Mouse (Mus musculus): Measurements from ENCODE around the gene Eps8. TPM values are rescaled to one million over a fixed set of nuclear protein-coding genes. Genes with fewer than 3 reads are reported as not detected.

The Eps8 gene
- 12.6 and 14.2 TPM in 2 replicates for polyA plus RNA-seq (2015; fragmentation: Nextera tagmentation; extraction: Ambion mirVana)

DNA sequence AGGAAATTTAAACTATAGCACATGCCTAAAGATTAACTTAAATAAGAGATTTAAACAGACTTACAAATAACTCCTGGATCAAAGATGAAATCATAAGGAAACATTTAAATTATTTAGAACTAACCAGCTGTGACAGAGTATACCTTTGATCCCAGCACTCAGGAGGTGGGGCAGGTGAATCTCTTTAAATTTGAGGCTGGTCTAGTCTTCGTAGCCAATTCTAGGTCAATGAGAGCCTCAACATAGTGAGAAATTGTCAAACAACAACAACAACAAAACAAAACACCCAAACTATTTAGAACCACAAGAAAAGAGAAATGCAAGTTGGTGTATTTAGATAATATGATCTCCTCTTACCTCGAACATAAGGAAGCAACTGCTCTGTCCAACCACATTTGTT, at the start of gene Eps8:
TSS of gene Eps8 (minus strand) at position 101 of the 400 bp plus-strand sequence.
- Histone ChIP-seq H3K27ac (replicated peaks) (no peak within 1 kb of the TSS), H3K4me2 (replicated peaks) (no peak within 1 kb of the TSS), H3K27me3 (no peaks in the 10 kb centered on the region), H3K9ac (replicated peaks) (no peak within 1 kb of the TSS), H3K36me3 (no peaks in the 10 kb centered on the region), H3K9me3 (no peaks in the 10 kb centered on the region), H3K4me3 (no peak within 1 kb of the TSS), H3K4me1 (no peaks in the 10 kb centered on the region)
- ATAC-seq (replicated peaks), result no peak
- 92% methylated on average over 2 of the region's 2 CpGs for WGBS

DNA sequence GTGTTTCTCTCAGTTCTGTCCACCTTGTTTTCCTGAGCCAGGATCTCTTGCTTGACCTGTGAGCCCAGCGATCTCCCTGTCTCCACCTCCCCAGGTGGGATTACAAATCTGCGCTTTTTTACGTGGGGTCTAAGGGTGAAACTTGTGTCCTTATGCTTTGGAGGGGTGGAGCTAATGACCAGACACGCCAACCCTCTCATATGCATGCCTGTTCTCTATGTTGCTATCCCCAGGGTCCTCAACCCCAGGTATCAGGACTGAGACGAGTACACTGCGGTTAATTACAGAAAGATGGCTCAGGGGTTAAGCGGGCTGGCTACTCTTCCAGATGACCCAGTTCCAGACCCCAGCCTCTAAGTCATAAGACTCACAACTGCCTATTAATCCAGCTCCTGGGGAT, 48.8 kb upstream of the Eps8 start:
- Histone ChIP-seq H3K4me3 (no peak overlapping the region), H3K27me3 (no peaks in the 10 kb centered on the region), H3K4me2 (replicated peaks) (no peak overlapping the region), H3K36me3 (no peaks in the 10 kb centered on the region), H3K4me1 (peaks cover 9% of the 10 kb centered on the region; the same call in 1 of the 2 replicates), H3K9me3 (no peaks in the 10 kb centered on the region), H3K9ac (replicated peaks) (no peak overlapping the region), H3K27ac (replicated peaks) (no peak overlapping the region)
- ATAC-seq (replicated peaks), result no peak
- 88% methylated on average over 7 of the region's 7 CpGs for WGBS

DNA sequence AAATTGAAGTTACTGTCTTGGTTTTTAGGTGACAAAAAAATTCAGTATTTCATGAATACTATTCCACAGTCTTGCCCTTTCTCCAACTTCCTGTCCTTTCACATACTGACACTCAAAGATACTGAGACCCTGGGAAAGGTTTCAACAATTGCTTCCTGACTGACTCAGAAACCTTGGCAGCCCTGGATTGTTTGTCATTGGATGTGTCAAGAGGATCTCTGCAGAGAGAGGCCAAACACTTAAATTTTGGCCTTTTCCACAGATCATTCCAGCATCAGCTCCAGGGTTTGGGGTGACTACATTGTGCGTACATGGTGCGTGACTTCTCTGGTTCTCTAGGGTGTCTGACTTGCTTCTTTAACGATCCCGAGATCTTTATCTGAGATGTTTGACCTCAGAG, 48.2 kb upstream of the Eps8 start:
- ATAC-seq (replicated peaks), result no peak
- H3K27me3 ChIP-seq, result no peaks in the 10 kb centered on the region
- no peak overlapping the region for H3K4me2 ChIP-seq (replicated peaks)
- H3K36me3 ChIP-seq, result no peaks in the 10 kb centered on the region
- H3K4me1 ChIP-seq, result peaks cover 9% of the 10 kb centered on the region; the same call in 1 of the 2 replicates
- no peaks in the 10 kb centered on the region for H3K9me3 ChIP-seq
- H3K9ac ChIP-seq (replicated peaks), result no peak overlapping the region
- no peak overlapping the region for H3K27ac ChIP-seq (replicated peaks)
- 88% methylated on average over 4 of the region's 4 CpGs for WGBS
- H3K4me3 ChIP-seq, result no peak overlapping the region

DNA sequence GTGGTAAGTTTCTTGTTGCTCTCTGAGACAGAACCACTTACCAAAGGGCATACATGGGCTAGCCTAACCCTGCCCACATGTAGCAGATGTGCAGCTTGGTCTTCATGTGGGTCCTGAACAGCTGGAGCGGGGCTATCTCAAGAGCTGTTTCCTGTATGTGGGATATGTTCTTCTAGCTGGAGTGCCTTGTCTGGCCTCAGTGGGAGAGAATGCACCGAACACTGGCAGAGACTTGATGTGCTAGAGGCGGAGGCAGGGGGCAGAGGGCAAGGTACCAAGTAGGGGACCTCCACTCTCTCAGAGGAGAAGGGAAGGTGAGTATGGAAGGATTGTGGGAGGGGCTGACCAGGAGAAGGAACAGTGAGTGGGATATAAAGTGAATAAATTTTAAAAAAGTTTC, 47.5 kb upstream of the Eps8 start:
- H3K9ac ChIP-seq (replicated peaks), result no peak overlapping the region
- no peaks in the 10 kb centered on the region for H3K27me3 ChIP-seq
- WGBS, result 90% methylated on average over 3 of the region's 3 CpGs
- no peaks in the 10 kb centered on the region for H3K9me3 ChIP-seq
- no peaks in the 10 kb centered on the region for H3K36me3 ChIP-seq
- no peak overlapping the region for H3K27ac ChIP-seq (replicated peaks)
- no peak overlapping the region for H3K4me3 ChIP-seq
- H3K4me2 ChIP-seq (replicated peaks), result no peak overlapping the region
- peaks cover 9% of the 10 kb centered on the region; the same call in 1 of the 2 replicates for H3K4me1 ChIP-seq
- ATAC-seq (replicated peaks), result no peak

DNA sequence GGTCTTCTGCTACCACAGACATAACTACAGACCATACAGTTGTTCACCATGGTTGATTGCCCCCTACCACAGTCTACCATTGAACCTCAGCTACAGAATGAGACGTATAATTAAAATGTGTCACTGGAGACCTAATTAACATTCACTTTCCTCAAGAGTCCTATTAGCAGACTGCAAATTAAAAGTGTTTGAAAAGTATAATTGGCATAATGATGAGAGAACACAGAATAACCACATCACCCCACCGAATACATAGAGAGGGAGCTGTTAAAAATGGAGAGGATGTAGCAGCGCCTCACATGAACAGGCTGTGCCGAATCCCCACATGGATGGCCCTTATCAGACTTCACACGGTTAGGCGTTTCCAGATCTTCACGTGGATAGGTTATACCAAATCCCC, 44.8 kb upstream of the Eps8 start:
- Histone ChIP-seq H3K27ac (replicated peaks) (no peak overlapping the region; the same call in 1 of the 2 replicates), H3K4me2 (replicated peaks) (no peak overlapping the region), H3K9ac (replicated peaks) (no peak overlapping the region), H3K27me3 (no peaks in the 10 kb centered on the region), H3K4me3 (no peak overlapping the region), H3K4me1 (peaks cover 9% of the 10 kb centered on the region; the same call in 1 of the 2 replicates), H3K9me3 (no peaks in the 10 kb centered on the region), H3K36me3 (no peaks in the 10 kb centered on the region)
- peak; percentile 82 for ATAC-seq (replicated peaks)
- WGBS, result 19% methylated on average over 7 of the region's 7 CpGs

DNA sequence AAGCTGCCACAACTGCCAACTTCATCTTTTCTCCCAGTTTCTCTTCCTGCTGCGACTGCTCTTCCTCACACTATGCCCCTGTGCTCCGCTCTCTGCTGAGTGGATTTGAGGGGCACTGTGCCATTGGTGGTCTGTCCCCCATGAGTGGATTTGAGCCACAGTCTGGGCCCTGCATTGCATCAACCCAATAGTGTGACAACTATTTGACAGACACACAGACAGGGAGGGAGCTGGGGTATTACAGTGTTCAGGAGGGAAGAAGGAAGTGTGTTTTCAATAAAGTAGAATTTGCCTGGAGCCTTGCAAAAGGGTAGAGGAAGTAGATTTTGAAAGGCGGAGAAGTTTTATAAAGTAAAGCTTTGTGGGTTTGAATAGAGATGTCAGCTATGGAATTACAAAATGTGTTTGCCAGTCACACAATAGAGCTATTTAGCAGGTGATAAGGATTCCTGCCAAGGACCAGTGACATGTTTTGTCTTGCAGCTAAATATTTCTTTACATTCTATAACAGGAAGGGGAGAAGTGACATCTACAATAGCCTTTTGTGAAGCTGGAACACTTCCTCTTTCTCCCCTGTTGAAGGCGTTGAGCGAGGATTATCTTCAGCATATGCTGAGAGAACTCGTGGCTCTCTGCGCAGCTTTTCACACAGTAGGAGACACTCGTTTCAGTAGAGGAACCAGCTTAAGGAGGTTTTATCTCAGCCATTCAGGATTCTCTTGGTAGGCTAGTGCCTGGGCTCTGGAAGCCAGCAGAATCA, 41.9 kb upstream of the Eps8 start:
- Histone ChIP-seq H3K27ac (replicated peaks) (no peak overlapping the region), H3K36me3 (no peaks in the 10 kb centered on the region), H3K4me1 (peaks cover 9% of the 10 kb centered on the region; the same call in 1 of the 2 replicates), H3K9me3 (no peaks in the 10 kb centered on the region), H3K4me2 (replicated peaks) (no peak overlapping the region), H3K9ac (replicated peaks) (no peak overlapping the region), H3K27me3 (no peaks in the 10 kb centered on the region), H3K4me3 (no peak overlapping the region)
- no peak for ATAC-seq (replicated peaks)
- WGBS, result 54% methylated on average over 8 of the region's 8 CpGs

DNA sequence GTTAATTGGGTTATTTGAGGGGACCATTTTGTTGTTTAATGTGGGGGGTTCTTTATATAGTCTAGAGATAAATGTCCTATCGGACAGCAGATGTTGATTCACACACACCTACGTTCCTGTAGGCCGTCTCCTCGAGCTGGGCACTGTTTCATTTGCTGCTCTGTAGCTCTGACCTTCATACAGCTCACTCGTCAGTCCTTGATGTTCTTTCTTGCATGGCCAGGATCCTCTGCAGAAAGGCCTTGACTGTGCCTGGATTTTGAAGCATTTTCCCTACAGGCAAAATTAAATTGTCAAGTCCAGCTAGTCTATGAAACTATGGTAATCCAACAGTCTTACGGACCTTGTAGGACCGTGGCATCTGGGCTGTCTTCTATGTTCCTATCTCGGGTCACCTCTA, 40.4 kb upstream of the Eps8 start:
- WGBS, result 94% methylated on average over 8 of the region's 8 CpGs
- peaks cover 9% of the 10 kb centered on the region; the same call in 1 of the 2 replicates for H3K4me1 ChIP-seq
- no peak for ATAC-seq (replicated peaks)
- no peaks in the 10 kb centered on the region for H3K9me3 ChIP-seq
- no peaks in the 10 kb centered on the region for H3K27me3 ChIP-seq
- H3K36me3 ChIP-seq, result no peaks in the 10 kb centered on the region
- no peak overlapping the region for H3K27ac ChIP-seq (replicated peaks)
- H3K9ac ChIP-seq (replicated peaks), result no peak overlapping the region
- no peak overlapping the region for H3K4me3 ChIP-seq
- no peak overlapping the region for H3K4me2 ChIP-seq (replicated peaks)

DNA sequence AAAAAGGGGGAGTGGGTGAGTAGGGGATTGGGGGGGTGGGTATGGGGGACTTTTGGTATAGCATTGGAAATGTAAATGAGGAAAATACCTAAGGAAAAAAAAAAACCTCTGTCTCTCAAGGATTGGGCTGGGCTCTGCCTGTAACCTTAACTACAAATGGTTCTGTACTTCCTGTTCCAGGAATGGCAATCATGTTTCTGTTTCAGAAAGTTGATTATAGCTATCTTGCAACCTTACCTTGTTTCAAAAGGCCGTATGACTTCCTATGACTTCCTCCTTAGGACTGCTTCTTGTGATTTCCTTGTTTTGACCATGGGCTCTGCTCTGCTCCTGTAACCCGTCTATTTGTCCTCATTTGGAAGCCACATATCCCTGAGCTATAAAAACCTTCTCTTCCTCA, 39.6 kb upstream of the Eps8 start:
- no peaks in the 10 kb centered on the region for H3K9me3 ChIP-seq
- no peak overlapping the region for H3K9ac ChIP-seq (replicated peaks)
- H3K27ac ChIP-seq (replicated peaks), result no peak overlapping the region
- H3K4me1 ChIP-seq, result 0 out of 2 replicates have a peak, but pooled peaks cover 5% of the 10 kb centered on the region
- H3K4me3 ChIP-seq, result no peak overlapping the region
- WGBS, result 88% methylated on average over 2 of the region's 2 CpGs
- no peak overlapping the region for H3K4me2 ChIP-seq (replicated peaks)
- H3K27me3 ChIP-seq, result no peaks in the 10 kb centered on the region
- no peak for ATAC-seq (replicated peaks)
- no peaks in the 10 kb centered on the region for H3K36me3 ChIP-seq

DNA sequence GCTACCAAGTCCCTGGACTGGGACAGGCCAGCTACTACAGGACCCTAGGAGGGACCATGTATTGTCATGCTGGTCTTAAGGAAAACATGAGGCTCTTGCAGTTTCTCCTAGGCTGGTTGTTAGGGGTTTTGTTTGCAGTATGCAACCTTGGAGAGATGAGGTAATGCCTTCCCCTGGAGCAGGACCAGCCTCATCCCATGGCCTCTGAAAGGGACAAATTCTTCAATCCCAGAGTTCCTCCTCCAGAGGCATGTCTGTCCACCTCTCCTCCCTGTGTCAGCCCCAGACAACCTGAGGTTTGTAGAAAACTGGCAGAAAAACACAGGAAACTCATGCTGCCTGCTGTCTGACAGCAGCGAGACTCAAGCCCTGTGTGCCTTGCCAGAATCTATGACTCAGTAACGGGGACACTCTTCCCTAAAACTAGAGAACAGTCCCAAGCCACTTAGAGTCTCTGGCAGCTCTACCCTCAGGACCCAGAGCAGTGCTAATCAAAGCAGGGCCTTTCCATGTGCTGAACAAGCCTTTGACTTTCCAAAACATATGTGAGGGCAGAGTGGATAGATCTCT, 36.0 kb upstream of the Eps8 start:
- Histone ChIP-seq H3K4me2 (replicated peaks) (no peak overlapping the region), H3K9me3 (no peaks in the 10 kb centered on the region), H3K9ac (replicated peaks) (no peak overlapping the region), H3K4me3 (no peak overlapping the region), H3K36me3 (no peaks in the 10 kb centered on the region), H3K27me3 (no peaks in the 10 kb centered on the region), H3K27ac (replicated peaks) (no peak overlapping the region), H3K4me1 (no peaks in the 10 kb centered on the region)
- WGBS, result 73% methylated on average over 2 of the region's 2 CpGs
- ATAC-seq (replicated peaks), result no peak

DNA sequence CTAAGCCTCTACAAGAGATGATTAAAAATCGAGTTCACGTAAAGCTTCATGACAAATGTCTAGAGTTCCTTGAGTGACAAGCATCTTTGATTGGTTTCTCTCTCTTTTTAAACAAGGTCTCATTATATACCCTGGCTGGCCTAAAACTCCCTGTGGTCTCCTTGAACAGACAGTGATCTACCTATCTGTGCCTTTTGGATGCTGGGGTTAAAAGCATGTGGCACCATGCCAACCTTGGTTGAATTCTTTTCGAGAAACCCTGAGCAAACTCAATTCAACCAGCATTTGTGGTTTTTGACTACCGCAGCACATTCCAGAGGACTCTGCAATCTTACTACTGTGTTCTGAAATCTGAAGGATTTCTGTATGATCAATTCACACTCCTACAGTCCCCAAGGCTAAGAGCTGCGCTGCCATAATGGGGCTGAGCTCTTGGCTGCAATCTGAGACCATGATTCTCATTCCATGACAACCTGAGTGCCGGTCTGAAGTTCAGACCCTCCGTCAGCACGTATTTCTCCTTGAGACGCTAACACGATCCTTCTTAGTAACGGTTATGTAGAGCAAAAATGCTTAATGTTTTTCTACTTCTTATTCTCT, 33.9 kb upstream of the Eps8 start:
- no peaks in the 10 kb centered on the region for H3K36me3 ChIP-seq
- 77% methylated on average over 11 of the region's 11 CpGs for WGBS
- H3K9me3 ChIP-seq, result no peaks in the 10 kb centered on the region
- H3K4me1 ChIP-seq, result no peaks in the 10 kb centered on the region
- H3K4me2 ChIP-seq (replicated peaks), result no peak overlapping the region
- no peak overlapping the region for H3K27ac ChIP-seq (replicated peaks)
- no peak overlapping the region for H3K4me3 ChIP-seq
- H3K9ac ChIP-seq (replicated peaks), result no peak overlapping the region
- no peak for ATAC-seq (replicated peaks)
- H3K27me3 ChIP-seq, result no peaks in the 10 kb centered on the region

DNA sequence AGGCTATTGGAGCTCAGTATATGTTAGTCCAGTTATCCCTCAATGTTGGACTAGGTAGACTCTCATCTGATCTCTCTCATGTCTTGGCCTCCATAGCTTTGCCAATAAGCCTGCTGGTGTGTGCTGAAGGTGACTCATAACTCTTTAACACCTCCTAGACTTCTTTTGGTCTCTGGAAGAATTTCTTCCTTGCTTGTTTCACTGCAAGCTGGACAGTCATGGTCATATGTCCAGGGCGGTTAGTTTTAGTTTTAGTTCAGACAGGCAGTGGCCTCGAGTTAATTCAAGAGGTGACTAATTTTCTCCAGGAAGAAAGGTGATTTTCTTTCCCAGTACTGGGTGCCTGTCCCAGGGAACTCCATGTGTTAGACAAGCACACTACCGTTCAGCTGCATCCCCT, 33.4 kb upstream of the Eps8 start:
- no peaks in the 10 kb centered on the region for H3K36me3 ChIP-seq
- H3K4me2 ChIP-seq (replicated peaks), result no peak overlapping the region
- H3K27me3 ChIP-seq, result no peaks in the 10 kb centered on the region
- no peak for ATAC-seq (replicated peaks)
- H3K9ac ChIP-seq (replicated peaks), result no peak overlapping the region
- H3K9me3 ChIP-seq, result no peaks in the 10 kb centered on the region
- no peak overlapping the region for H3K27ac ChIP-seq (replicated peaks)
- H3K4me1 ChIP-seq, result no peaks in the 10 kb centered on the region
- WGBS, result 89% methylated on average over 3 of the region's 3 CpGs
- no peak overlapping the region for H3K4me3 ChIP-seq

DNA sequence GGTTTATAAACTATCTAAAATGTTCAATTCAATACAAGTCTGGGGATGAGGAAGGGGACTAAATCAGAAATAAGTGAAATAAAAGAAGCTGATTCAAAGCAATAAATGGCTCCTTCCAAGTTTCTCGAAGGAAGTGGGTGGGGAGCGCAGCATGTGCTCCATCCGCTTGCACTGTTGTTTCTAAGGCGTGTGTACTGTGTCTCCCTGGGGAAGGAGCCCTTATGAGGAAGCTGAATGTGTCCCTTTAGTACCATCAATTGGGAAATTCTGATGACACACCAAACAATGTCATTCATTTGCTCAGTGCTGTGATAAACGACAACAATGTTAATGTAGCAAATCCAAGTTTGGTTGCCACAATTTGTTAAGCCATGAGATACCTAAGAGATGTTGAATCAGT, 33.0 kb upstream of the Eps8 start:
- Histone ChIP-seq H3K4me1 (no peaks in the 10 kb centered on the region), H3K4me3 (no peak overlapping the region), H3K9ac (replicated peaks) (no peak overlapping the region), H3K9me3 (no peaks in the 10 kb centered on the region), H3K27me3 (no peaks in the 10 kb centered on the region), H3K27ac (replicated peaks) (no peak overlapping the region), H3K4me2 (replicated peaks) (no peak overlapping the region), H3K36me3 (no peaks in the 10 kb centered on the region)
- WGBS, result 93% methylated on average over 5 of the region's 5 CpGs
- ATAC-seq (replicated peaks), result no peak
